Mouse (Mus musculus): ENCODE results near the gene Dgki. TPM values are rescaled to one million over a fixed set of nuclear protein-coding genes. Genes with fewer than 3 reads are reported as not detected.

Gene Dgki
- polyA plus RNA-seq, 2 experiments from 2014 or later = 0.21 TPM; not detected in 1

GRCm38 (mm10) chr6:37292068-37292467 lies 7.9 kb downstream of the Dgki start:
- no peak for ATAC-seq

GRCm38 (mm10) chr6:37291171-37291570 lies 8.8 kb downstream of the Dgki start:
- no peak for ATAC-seq

GRCm38 (mm10) chr6:37290691-37291090 lies 9.3 kb downstream of the Dgki start:
- ATAC-seq = no peak

- no peak for ATAC-seq
Measured at GRCm38 (mm10) chr6:37286134-37286533, 13.8 kb downstream of the Dgki start.

GRCm38 (mm10) chr6:37284879-37285278 lies 15.1 kb downstream of the Dgki start:
- no peak for ATAC-seq

GRCm38 (mm10) chr6:37283336-37283735 lies 16.6 kb downstream of the Dgki start:
- ATAC-seq = no peak

GRCm38 (mm10) chr6:37282659-37283058 lies 17.3 kb downstream of the Dgki start:
- ATAC-seq = no peak

DNA sequence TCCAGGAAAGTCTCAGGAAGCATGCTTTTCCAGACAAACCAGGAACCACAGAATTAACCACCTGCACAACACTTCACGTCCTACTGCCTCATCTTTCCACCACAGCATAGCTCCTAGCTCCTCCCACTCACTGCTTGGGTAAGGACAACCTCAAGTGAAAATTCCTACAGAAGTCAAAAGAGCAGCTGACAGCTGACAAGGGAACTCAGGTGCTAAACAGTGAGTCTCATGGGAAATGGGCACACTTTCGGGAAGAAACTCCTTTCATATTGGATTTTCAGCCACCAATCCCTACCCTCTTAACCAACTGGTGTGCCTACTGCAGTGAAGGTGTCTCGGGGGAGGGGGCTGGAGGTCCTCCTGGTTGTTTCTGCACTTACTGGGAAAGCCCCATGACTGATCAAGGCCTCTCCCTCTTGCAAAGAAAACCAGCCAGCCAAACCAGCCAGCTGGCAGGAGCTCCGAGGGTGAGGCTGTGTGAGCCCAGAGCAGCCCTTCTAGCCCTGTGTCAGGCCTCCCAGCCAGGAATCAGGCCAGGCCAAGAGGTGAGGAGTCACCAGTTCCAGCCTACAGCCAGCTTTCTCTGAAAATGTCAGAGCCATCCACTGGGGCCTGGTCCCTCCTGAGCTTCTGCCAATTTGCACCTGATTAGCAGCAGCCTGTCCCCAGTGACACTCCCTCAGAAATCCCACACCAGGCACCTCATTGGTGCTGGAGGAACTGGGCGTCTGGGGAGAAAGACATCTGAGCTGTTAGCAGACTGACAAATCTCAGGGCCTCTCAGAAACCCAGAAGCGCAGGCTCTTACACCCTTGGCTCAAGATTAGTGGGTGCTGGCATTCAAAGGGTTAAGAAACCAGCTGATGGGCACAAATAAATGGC lies 22.9 kb downstream of the Dgki start:
- ATAC-seq = no peak

DNA sequence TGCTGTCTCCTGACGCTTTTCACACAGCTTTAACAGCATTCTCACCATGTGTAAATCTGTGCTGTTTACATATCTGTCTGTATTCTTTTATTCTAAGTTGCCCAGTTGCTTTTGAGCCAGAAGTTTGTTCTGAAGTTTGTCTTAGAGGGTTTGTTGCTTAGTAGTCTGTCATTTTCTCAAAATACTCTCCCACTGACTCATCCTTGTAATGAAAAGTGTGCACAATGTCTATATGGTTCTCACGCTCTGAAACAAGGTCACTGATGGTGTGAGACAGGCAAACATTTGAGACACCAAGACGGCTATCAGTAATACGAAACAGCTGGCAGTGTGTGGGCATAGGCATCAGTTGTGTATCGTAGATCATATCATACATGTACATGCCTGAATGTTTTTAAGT lies 23.8 kb downstream of the Dgki start:
- ATAC-seq = no peak

DNA sequence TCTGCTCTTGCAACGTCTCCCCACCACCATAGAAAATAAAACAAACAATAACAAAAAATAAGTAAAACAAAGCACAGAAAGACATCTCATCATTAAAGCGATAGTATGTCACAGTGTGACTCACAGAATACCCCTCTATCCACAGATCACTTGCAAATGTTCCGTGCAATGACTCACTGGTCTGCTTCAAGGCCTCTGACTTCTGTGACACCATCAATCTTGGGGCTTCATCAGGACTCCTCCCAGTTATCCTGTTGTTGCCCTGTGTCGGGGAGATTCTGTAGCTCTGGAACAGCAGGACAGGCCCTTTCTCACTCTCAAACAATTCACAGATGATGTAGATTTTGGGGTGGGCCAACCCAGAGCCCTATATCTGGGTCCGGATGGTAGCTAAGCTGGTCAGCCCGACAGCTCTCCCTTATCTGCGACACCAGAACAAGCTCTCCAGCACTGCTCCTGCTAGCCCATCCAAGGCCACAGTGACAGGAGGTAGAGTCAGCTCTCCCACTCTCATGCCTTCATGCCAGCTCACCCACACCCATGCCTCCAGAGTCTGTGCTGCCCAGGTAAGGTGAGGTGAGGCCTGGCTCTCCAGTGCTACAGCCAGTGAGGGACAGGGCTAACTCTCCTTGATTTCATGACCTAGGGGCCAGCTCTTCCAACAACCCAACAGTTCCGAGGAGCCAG lies 28.9 kb downstream of the Dgki start:
- ATAC-seq = no peak

DNA sequence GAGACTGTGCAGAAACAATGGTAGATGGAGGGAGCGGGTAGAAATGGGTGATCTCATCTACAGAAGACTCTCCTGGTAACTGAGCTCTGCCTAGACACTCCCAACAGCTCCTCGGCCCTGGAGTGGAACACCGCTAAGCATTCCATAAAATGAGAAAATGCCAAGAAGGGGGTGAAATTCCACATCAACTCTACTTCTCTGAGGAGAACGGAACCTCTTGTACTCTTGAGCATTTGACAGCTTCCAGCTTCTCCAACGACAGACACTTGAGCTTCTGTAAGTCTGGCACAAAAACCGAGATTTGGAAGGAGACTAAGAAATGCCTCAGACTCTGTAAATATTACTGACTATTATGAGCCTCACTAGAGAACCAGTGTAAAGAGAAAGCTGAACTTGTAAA lies 31.4 kb downstream of the Dgki start:
- ATAC-seq = no peak

DNA sequence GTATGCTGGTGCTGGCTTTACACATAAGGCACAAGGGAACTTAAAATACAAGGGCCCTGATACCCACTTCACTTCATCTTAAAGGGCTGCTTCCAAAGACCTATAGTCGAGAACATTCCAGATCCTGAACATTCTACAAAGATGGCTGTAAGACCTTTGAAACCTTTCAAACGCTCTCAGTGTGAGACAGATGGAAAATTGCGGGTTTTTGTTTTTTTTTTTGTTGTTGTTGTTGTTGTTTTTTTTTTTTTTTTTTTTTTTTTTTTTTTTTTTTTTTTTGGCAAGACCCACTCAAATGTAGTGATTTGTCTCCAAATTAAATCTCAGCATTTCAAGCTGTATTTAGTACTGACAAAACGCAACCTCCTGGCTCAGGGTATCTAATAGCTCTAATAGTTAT lies 32.0 kb downstream of the Dgki start:
- ATAC-seq = no peak

GRCm38 (mm10) chr6:37262486-37262885 lies 37.5 kb downstream of the Dgki start:
- ATAC-seq = no peak

GRCm38 (mm10) chr6:37261236-37261852 lies 38.6 kb downstream of the Dgki start:
- no peak for ATAC-seq

DNA sequence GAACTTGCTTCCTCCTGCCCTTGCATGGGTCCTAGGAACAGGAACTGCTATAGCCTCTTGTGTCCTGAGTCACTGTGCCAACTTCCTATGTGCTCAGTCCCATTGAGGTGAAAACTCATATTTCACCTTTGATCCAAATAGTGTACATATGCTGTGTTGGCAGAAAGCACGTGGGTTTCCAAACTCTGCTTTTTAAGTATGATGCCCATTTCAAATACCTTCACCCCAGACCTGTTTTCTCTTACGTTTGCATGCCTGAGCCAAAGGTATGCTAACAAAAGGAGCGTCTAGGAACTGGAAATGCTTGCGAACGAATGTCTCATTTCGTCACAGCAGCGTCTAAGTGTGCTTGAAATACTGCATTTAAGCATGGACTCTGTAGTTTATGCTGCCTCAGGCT lies 41.3 kb downstream of the Dgki start:
- no peak for ATAC-seq

DNA sequence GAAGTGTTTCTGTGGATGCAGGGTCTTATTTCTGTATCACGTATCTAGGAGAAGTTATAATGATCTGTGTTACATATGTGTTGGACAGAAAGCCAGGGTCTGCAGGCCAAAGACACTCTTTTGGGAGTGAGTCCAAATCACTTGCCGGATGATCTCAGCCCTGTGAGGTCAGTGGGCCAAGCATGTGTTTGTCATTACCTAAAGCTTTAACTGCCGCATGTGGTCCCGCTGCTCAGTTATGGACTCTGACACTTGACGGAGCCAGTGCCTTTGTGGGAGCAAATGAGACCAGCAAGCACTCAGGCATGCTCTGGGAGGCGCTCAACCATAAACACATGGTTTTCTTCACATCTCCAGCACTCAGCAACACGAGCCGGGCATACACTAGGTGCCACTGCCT lies 45.8 kb downstream of the Dgki start:
- no peak for ATAC-seq

DNA sequence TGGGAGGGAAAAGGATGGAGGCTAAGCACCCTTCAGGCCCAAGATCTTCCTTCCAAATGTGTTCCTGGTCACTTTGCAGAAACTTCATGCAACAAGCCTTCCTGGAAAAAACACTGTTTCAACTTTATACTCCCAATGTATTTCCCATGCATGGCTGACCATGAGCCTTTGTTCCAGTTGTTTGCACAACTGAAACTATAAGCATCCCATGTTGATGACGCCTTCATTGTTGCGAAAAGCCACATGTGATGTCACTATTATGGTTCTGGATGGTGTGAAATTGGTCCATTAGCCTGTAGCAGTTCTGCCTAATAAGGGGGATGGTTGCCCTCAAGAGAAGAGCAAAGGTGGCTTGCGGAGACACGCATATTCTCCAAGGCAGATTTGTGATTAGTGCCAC lies 47.4 kb downstream of the Dgki start:
- no peak for ATAC-seq

DNA sequence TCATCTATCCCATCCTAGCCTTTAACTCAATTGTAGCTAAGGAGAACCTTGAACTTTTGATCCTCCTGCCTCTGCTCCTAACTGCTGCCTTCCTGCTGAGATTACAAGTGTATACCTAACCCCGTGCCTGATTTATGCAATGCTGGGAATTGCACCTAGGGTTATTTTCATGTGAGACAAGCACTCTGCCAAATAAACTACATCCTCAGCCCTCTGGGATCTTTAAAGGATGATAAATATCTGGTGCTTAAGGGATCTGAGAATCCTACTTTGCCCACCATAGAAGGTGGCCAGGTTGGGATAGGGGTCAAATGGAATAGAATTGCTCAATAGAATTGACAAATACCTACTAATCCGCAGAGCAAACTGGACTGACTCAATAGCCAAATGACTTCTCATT lies 49.3 kb downstream of the Dgki start:
- ATAC-seq = no peak

- ATAC-seq = no peak
Measured at GRCm38 (mm10) chr6:37245757-37246156, 54.2 kb downstream of the Dgki start.

DNA sequence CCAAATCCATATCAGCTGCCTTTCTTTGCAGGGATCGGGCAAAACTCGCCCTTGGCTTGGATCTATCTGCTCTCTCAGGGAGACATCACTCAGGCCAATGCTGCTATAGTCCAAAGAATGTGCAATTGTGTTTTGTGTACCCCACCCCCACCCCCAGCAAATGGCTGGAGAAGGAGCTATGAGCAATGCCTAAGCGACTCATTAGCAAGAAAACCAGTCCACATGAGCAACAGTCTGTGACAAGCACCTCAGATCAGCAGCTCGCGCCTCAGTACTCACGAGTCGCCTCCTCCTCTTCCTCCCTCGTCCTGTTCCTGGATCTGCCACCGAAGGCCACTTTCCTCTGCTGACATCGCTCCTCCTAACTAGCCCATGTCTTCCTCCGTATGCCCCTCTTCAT lies 55.9 kb downstream of the Dgki start:
- ATAC-seq = no peak

- ATAC-seq = no peak
Measured at GRCm38 (mm10) chr6:37242769-37243121, 57.2 kb downstream of the Dgki start.

DNA sequence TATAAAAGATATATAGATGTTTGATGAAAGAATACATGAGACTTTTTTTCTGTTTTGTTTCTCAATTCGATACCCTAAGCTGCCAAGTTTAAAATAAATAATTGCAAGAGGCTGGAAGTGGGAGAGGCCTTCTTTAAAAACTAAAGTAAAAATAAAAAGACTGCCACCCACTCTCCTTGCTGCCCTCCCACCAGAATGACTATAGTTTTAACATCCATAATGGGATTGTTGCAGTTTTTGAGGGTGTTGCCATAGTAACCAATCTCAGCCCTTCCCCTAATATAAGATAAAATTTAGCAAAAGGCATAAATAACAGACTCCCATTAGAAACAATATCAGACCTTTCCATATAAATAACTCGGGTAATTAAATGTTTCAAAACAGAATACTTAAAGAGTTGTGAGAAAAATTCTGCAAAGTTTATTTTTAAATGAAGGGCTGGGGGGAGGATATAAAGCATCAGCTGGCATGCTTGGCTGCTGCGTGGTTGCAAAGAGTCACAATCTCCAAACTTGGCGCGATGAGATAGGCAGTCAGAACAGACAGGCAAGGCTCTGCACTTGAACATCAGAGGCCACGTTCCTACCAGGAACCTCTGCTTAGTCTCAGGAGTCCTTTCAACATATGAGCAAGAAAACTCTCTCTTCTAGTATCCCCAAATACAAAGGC lies 57.8 kb downstream of the Dgki start:
- no peak for ATAC-seq

- no peak for ATAC-seq
Measured at GRCm38 (mm10) chr6:37241434-37241833, 58.5 kb downstream of the Dgki start.
